Mouse (Mus musculus): ENCODE results near the gene Crtc2. TPM values are rescaled to one million over a fixed set of nuclear protein-coding genes. Genes with fewer than 3 reads are reported as not detected.

Gene Crtc2
- total RNA-seq (2021) = 10 to 100 TPM; 39.5 to 43.6 TPM
- long read RNA-seq, experiment 1, partial matches to known transcripts = 1 of 13 reads
- long read RNA-seq, experiment 1, other reads (novel, unspliced or antisense) = 7 of 13 reads
- long read RNA-seq, experiment 2, transcript Crtc2-201 (14 exons, 2,747 nt) = major isoform, 7 of 20 reads
- long read RNA-seq, experiment 2, partial matches to known transcripts = 3 of 20 reads
- long read RNA-seq, experiment 2, other reads (novel, unspliced or antisense) = 8 of 20 reads

DNA sequence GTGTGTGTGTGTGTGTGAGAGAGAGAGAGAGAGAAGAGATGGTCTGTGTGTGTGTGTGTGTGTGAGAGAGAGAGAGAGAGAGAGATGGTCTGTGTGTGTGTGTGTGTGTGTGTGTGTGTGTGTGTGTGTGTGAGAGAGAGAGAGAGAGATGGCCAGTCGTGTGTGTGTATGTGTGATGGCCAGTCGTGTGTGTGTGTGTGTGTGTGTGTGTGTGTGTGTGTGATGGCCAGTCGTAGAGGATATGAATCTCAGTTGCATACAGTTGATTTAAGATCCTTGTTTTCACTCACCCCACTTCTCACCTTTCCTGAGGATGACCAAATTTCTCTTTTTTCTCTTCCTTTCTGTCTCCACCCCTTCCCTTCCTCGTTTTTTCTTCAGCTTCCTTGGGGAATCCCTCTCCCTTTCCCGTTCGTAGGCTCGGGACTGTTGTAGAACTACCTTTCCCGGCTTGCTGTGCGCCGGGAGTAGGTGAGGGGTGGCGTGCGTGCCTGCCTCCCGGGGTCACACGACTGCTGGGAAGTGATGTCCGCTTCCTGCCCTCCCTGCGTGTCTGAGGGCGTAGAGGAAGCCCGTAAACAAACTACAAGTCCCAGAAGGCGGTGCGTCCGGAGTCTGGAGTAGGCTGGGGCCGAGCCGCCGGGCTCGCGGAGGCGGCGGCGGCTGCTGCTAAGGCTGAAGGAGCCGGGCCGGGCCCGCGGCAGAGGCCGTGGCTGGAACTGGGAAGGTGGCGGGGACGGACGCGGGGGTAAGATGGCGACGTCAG lies at the start of gene Crtc2:
Crtc2 (plus strand) TSS at position 511 of the 766 bp plus-strand sequence.
- peak; percentile 94 to 97 for DNase-seq (ENCODE audit: extremely low spot score in 1 of 2, low spot score in 2 of 2)
- TF ChIP-seq CTCF (IDR thresholded peaks at IDR 0.05) = no peak
- intact Hi-C loops (cut with DNase I) = no loop called here
- Histone ChIP-seq H3K27ac (peak within 1 kb of the TSS; percentile 89), H3K4me3 (peak within 1 kb of the TSS; percentile 96)

DNA sequence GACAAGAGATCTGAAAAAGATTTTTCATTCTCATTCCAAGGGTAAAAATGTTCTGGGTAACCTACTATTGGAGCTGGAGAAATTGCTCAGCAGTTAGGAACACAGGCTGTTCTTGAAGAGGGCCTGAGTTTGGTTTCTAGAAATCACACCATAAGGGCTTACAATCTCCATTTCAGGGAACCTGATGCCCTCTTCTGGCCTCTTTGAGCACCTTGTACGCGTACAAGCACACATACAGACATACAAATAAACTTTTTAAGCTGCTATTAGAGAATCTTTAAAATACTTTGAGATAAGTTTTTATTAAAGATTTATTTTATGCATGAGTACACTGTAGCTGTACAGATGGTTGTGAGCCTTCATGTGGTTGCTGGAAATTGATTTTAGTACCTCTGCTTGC lies 49.4 kb upstream of the Crtc2 start:
- Histone ChIP-seq H3K4me3 (no peak overlapping the region), H3K27ac (no peak overlapping the region)
- intact Hi-C loops (cut with DNase I) = no loop called here
- TF ChIP-seq CTCF (IDR thresholded peaks at IDR 0.05) = no peak; the same call in 1 of the 2 replicates
- no peak for DNase-seq (ENCODE audit: extremely low spot score in 1 of 2, low spot score in 2 of 2)

GRCm38 (mm10) chr3:90208662-90209061 lies 45.3 kb upstream of the Crtc2 start:
- Histone ChIP-seq H3K27ac (no peak overlapping the region), H3K4me3 (no peak overlapping the region)
- intact Hi-C loops (cut with DNase I) = no loop called here
- DNase-seq (ENCODE audit: extremely low spot score in 1 of 2, low spot score in 2 of 2) = no peak
- no peak for TF ChIP-seq CTCF (IDR thresholded peaks at IDR 0.05)

DNA sequence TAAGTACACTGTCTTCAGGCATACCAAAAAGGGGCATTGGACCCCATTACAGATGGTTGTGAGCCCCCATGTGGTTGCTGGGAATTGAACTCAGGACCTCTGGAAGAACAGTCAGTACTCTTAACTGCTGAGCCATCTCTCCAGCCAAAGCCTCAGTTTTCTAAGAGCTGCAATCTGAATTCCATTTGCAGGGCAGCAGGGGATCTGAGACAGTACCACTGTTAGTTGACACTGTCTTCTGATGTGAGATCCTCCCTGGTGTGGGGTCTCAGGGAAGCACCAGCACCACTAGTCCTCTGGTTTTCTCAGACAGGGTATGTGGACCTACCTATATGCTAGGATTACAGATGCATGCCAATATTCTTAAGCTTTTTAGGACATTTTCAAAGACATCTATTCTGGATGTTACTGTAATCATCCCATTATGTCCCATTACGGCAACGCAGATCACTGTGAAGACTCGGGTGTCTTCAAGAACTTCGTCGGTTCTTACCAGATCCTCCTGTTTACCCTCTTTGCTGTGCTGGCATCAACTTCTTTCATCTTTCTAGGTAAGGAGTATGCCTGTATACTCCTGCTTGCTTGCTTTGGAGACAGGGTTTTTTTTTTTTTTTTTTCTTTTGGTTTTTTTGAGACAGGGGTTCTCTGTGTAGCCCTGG lies 43.9 kb upstream of the Crtc2 start:
- no peak for TF ChIP-seq CTCF (IDR thresholded peaks at IDR 0.05)
- intact Hi-C loops (cut with DNase I) = loop anchor here (5.0 kb wide), 2 partner anchors 93 to 128 kb away; no protein-coding TSS in a partner anchor
- Histone ChIP-seq H3K4me3 (no peak overlapping the region), H3K27ac (no peak overlapping the region)
- DNase-seq (ENCODE audit: extremely low spot score in 1 of 2, low spot score in 2 of 2) = no peak

DNA sequence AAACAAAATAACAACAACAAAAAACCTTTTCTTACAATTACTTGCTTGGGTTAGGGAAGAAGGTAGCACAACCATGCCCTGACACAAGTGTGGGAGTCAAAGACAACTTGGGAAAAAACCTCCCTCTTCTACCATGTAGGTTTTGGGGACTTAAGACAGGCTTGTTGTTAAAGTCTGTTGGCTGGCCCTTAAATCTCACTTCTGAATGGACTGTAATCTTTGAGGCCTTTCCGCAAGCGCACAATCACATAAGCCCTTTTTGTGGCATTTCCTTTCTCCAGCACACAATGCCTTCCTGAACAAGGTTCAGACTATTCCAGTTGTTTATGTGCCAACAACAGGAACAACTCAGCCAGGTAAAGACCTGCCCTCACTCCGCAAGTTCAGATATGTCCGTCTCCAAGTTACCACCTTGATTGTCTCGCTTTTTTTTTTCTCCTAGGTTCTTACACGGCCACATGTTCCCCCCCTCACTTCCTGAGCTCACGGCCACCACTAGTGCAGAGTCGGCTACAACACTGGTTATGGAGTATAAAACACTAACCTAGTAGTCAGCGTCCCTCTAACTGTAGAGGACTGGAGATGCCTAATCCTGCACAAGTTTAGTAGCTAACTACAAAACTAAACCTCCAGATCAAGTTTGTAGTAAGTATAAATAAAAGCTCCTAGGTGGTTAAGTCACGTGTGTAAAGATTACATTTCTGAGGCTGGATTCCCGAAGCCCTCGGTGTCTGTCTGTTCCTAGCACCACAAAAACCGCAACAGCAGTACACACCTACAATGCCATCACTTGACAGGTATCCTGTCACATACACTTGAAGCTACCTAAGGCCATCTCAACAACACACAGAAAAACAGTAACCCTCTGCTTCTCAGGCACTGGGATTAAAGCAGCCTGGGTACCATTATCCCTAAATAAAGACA lies 42.2 kb upstream of the Crtc2 start:
- intact Hi-C loops (cut with DNase I) = loop anchor here (5.0 kb wide), 2 partner anchors 94 to 129 kb away; no protein-coding TSS in a partner anchor
- H3K4me3 ChIP-seq = peak overlapping the region; percentile 71
- no peak for DNase-seq (ENCODE audit: extremely low spot score in 1 of 2, low spot score in 2 of 2)
- H3K27ac ChIP-seq = no peak overlapping the region
- no peak for TF ChIP-seq CTCF (IDR thresholded peaks at IDR 0.05)

GRCm38 (mm10) chr3:90212723-90213122 lies 41.2 kb upstream of the Crtc2 start:
- intact Hi-C loops (cut with DNase I) = loop anchor here (5.0 kb wide), 2 partner anchors 95 to 130 kb away; no protein-coding TSS in a partner anchor
- no peak for TF ChIP-seq CTCF (IDR thresholded peaks at IDR 0.05)
- no peak for DNase-seq (ENCODE audit: extremely low spot score in 1 of 2, low spot score in 2 of 2)
- peak overlapping the region; percentile 97 for H3K27ac ChIP-seq
- peak overlapping the region; percentile 71 for H3K4me3 ChIP-seq

DNA sequence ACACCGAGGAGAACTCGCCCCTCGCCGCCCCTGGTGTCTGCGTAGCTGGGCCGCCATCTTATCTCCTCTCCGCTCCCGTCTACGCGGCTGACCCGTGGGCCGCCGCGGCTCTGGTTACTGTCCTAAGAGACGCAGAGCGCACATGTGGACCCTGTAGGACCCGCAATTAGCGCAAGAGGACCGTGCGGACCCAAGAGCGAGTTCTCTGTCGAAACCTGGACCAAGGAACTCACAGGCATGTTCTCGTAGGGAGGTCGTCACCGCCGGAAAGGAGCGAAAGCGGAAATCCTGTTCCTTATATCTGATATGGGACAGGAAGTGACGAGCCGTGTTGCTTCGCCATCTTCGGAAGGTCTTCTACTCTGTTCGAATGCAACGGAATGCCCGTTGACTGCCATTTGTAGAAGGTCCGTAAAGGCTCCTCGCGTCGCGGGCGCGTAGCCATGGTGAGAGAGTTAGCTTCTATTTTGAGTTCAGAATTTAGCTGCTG lies 40.5 kb upstream of the Crtc2 start, which contains the start of the genes Rps27 and Rab13:
Rps27 (minus strand) TSS at position 275 of the 490 bp plus-strand sequence.
Rab13 (plus strand) TSS at position 319 of the 490 bp plus-strand sequence.
- intact Hi-C loops (cut with DNase I) = loop anchor here (5.0 kb wide), 2 partner anchors 96 to 131 kb away; no protein-coding TSS in a partner anchor
- no peak for TF ChIP-seq CTCF (IDR thresholded peaks at IDR 0.05)
- Histone ChIP-seq H3K4me3 (peak within 1 kb of the TSS; percentile 71), H3K27ac (peak within 1 kb of the TSS; percentile 97)
- peak; percentile 87 to 89 for DNase-seq (ENCODE audit: extremely low spot score in 1 of 2, low spot score in 2 of 2)

- intact Hi-C loops (cut with DNase I) = loop anchor here (5.0 kb wide), 2 partner anchors 97 to 132 kb away; no protein-coding TSS in a partner anchor
- TF ChIP-seq CTCF (IDR thresholded peaks at IDR 0.05) = no peak
Measured at GRCm38 (mm10) chr3:90213956-90214684, 39.8 kb upstream of the Crtc2 start.

DNA sequence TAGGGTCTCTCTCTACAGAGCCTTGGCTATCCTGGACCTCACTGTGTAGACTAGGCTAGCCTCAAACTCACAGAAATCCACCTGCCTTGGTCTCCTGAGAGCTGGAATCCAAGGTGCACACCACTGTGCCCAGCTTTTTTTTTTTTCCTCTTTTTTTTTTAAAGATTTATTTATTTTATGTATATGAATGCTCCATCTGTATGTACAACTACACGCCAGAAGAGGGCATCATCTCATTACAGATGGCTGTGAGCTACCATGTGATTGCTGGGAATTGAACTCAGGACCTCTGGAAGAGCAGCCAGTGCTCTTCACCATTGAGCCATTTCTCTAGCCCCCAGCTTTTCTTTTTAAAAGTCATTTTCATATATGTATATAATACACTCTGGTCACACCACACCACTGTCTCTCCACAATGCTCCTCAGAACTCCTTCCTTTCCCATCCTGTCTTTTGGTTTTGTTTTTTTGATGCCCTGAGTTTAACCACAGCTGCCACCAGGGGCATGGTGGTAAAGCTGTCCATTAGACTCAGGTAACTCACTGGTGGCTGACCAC lies 38.1 kb upstream of the Crtc2 start:
- Histone ChIP-seq H3K27ac (no peak overlapping the region), H3K4me3 (no peak overlapping the region)
- no peak for DNase-seq (ENCODE audit: extremely low spot score in 1 of 2, low spot score in 2 of 2)
- intact Hi-C loops (cut with DNase I) = loop anchor here (1.0 kb wide), 1 partner anchor 157 kb away; no protein-coding TSS in a partner anchor
- peak; percentile 39 for TF ChIP-seq CTCF (IDR thresholded peaks at IDR 0.05)

More at GRCm38 (mm10) chr3:90213956-90214684, 39.8 kb upstream of the Crtc2 start:
- DNase-seq (ENCODE audit: extremely low spot score in 1 of 2, low spot score in 2 of 2) = no peak
- Histone ChIP-seq H3K4me3 (peak overlapping the region; percentile 71), H3K27ac (peak overlapping the region; percentile 97)

Measured in left cerebral cortex, adult 2 months (tissue).